Mouse (Mus musculus): ENCODE measurements at regions not wholly inside any gene's neighbourhood (a gene's known extent, or its start where the extent isn't known, plus 50 kb on each side); places are given as distances from the start of the nearest gene placed in this dataset.

DNA sequence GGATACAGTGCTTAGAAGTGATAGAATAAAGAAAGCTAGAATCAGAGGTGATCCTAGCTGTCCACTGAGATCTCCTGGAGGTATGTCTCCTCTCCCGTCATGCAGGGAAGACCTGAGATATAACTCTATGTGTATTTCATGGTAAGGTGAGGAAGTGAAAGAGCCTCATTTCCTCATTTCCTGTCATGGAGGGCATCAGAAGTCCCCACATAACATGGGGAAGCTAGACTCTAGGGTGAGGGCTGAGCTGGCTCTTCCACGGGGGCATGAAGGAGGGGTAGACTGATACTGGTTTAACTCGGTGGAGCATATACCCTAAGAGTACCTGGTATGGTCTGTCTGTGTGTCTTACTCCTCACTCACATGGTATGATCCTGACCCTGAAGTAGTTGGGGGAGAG is 156.0 kb upstream of the Foxn2 start:
- Histone ChIP-seq H3K27me3 (ENCODE audit: control insufficient read depth, insufficient read depth, low read length) (no peaks in the 10 kb centered on the region), H3K9ac (ENCODE audit: low read length) (no peak overlapping the region), H3K4me3 (ENCODE audit: low read depth, low read length) (no peak overlapping the region), H3K4me1 (replicated peaks; ENCODE audit: control insufficient read depth, insufficient read depth) (no peaks in the 10 kb centered on the region), H3K36me3 (ENCODE audit: control insufficient read depth, insufficient read depth, low read length) (no peaks in the 10 kb centered on the region), H3K27ac (replicated peaks) (no peak overlapping the region), H3K4me2 (replicated peaks; ENCODE audit: low read depth) (no peak overlapping the region), H3K9me3 (ENCODE audit: control insufficient read depth, low read length) (no peaks in the 10 kb centered on the region)
- no peak for ATAC-seq (ENCODE audit: low FRiP score, low TSS enrichment)
- TF ChIP-seq EP300 (optimal IDR thresholded peaks at IDR 0.05) (no peak), CTCF (IDR thresholded peaks at IDR 0.05; ENCODE audit: low read depth) (no peak)
- no peak for DNase-seq (ENCODE audit: low spot score)
- WGBS = 87% methylated on average over 3 of the region's 3 CpGs

DNA sequence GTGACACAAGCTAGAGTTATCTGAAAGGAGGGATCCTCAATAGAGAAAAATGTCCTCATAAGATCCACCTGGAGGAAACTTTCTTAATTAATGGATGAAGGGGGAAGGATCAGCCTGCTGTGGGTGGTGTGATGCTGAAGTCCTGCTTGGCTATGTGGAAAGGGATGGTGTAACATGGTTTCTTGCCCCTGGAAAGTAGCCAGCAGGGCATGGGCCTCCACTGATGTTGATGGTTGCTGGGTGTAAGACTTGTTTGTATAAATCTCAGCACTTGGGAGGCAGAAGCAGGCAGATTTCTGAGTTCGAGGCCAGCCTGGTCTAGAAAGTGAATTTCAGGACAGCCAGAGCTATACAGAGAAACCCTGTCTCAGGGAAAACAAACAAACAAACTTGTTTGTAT is 152.7 kb upstream of the Foxn2 start:
- Histone ChIP-seq H3K27me3 (ENCODE audit: control insufficient read depth, insufficient read depth, low read length) (no peaks in the 10 kb centered on the region), H3K27ac (replicated peaks) (no peak overlapping the region), H3K9me3 (ENCODE audit: control insufficient read depth, low read length) (no peaks in the 10 kb centered on the region), H3K9ac (ENCODE audit: low read length) (no peak overlapping the region), H3K4me2 (replicated peaks; ENCODE audit: low read depth) (no peak overlapping the region), H3K4me1 (replicated peaks; ENCODE audit: control insufficient read depth, insufficient read depth) (no peaks in the 10 kb centered on the region), H3K36me3 (ENCODE audit: control insufficient read depth, insufficient read depth, low read length) (no peaks in the 10 kb centered on the region), H3K4me3 (ENCODE audit: low read depth, low read length) (no peak overlapping the region)
- DNase-seq (ENCODE audit: low spot score) (no peak), ATAC-seq (ENCODE audit: low FRiP score, low TSS enrichment) (no peak)
- 77% methylated on average over 1 of the region's 1 CpGs for WGBS
- no peak for TF ChIP-seq EP300 (optimal IDR thresholded peaks at IDR 0.05)
- TF ChIP-seq CTCF (IDR thresholded peaks at IDR 0.05; ENCODE audit: low read depth) = no peak

GRCm38 (mm10) chr17:88297520-88297919 is 143.0 kb upstream of the Foxn2 start:
- H3K4me2 ChIP-seq (replicated peaks; ENCODE audit: low read depth) = no peak overlapping the region
- no peaks in the 10 kb centered on the region for H3K36me3 ChIP-seq (ENCODE audit: control insufficient read depth, insufficient read depth, low read length)
- H3K27me3 ChIP-seq (ENCODE audit: control insufficient read depth, insufficient read depth, low read length) = no peaks in the 10 kb centered on the region
- no peaks in the 10 kb centered on the region for H3K4me1 ChIP-seq (replicated peaks; ENCODE audit: control insufficient read depth, insufficient read depth)
- H3K4me3 ChIP-seq (ENCODE audit: low read depth, low read length) = no peak overlapping the region
- ATAC-seq (ENCODE audit: low FRiP score, low TSS enrichment) (no peak), DNase-seq (ENCODE audit: low spot score) (no peak)
- H3K9me3 ChIP-seq (ENCODE audit: control insufficient read depth, low read length) = no peaks in the 10 kb centered on the region
- no peak overlapping the region for H3K9ac ChIP-seq (ENCODE audit: low read length)
- TF ChIP-seq CTCF (IDR thresholded peaks at IDR 0.05; ENCODE audit: low read depth) (peak; percentile 26; the same call in 1 of the 2 replicates), EP300 (optimal IDR thresholded peaks at IDR 0.05) (no peak)
- H3K27ac ChIP-seq (replicated peaks) = no peak overlapping the region
- 31% methylated on average over 4 of the region's 4 CpGs for WGBS

GRCm38 (mm10) chr17:88303991-88304390 is 136.5 kb upstream of the Foxn2 start:
- TF ChIP-seq EP300 (optimal IDR thresholded peaks at IDR 0.05) = no peak
- TF ChIP-seq CTCF (IDR thresholded peaks at IDR 0.05; ENCODE audit: low read depth) = peak; percentile 72
- Histone ChIP-seq H3K27me3 (ENCODE audit: control insufficient read depth, insufficient read depth, low read length) (no peaks in the 10 kb centered on the region), H3K4me1 (replicated peaks; ENCODE audit: control insufficient read depth, insufficient read depth) (no peaks in the 10 kb centered on the region), H3K27ac (replicated peaks) (no peak overlapping the region), H3K4me2 (replicated peaks; ENCODE audit: low read depth) (no peak overlapping the region), H3K9ac (ENCODE audit: low read length) (no peak overlapping the region), H3K9me3 (ENCODE audit: control insufficient read depth, low read length) (no peaks in the 10 kb centered on the region), H3K36me3 (ENCODE audit: control insufficient read depth, insufficient read depth, low read length) (no peaks in the 10 kb centered on the region), H3K4me3 (ENCODE audit: low read depth, low read length) (no peak overlapping the region)
- WGBS = 63% methylated on average over 2 of the region's 2 CpGs
- DNase-seq (ENCODE audit: low spot score) (peak; percentile 41), ATAC-seq (ENCODE audit: low FRiP score, low TSS enrichment) (no peak)

DNA sequence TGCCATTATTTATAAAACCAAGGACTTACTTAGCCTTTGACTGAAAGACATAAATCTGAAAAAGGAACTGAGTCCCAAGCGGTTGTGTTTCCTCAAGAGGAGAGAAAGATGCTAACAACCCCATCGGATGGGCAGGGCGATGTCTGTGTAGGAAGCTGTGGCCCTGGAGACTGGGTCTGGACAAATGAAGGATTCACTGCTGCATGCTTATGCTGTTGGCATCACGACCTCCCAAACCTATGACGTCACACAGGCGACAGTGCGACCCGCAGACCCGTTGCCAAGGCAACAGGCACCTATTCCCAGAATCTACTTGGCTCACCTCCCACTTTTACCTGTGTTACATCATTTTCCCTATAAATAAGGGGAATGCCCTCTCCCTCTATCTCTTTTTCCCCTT is 135.3 kb upstream of the Foxn2 start:
- no peak for DNase-seq (ENCODE audit: low spot score)
- Histone ChIP-seq H3K27me3 (ENCODE audit: control insufficient read depth, insufficient read depth, low read length) (no peaks in the 10 kb centered on the region), H3K9ac (ENCODE audit: low read length) (no peak overlapping the region), H3K27ac (replicated peaks) (no peak overlapping the region), H3K4me2 (replicated peaks; ENCODE audit: low read depth) (no peak overlapping the region), H3K4me1 (replicated peaks; ENCODE audit: control insufficient read depth, insufficient read depth) (no peaks in the 10 kb centered on the region), H3K4me3 (ENCODE audit: low read depth, low read length) (no peak overlapping the region), H3K9me3 (ENCODE audit: control insufficient read depth, low read length) (no peaks in the 10 kb centered on the region), H3K36me3 (ENCODE audit: control insufficient read depth, insufficient read depth, low read length) (no peaks in the 10 kb centered on the region)
- TF ChIP-seq CTCF (IDR thresholded peaks at IDR 0.05; ENCODE audit: low read depth) (no peak), EP300 (optimal IDR thresholded peaks at IDR 0.05) (no peak)
- 77% methylated on average over 9 of the region's 9 CpGs for WGBS
- ATAC-seq (ENCODE audit: low FRiP score, low TSS enrichment) = no peak

DNA sequence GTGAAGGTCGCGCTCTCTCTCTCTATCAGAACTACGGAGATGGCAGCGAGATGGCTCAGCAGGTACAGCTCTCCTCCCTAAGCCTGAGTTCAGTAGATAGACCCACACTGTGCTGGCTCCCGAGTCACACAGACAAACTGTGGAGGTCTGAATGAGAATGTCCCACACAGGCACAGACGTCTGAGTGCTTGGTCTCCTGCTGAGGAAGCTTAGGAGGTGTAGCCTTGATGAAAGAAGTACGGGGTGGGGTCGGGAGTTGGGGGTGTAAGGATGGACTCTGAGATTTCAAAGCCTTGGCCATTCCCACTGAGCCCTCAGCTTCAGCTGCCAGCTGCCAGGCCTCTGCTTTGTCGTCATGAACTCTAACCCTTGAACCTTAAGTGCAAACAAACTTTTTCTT is 134.2 kb upstream of the Foxn2 start:
- Histone ChIP-seq H3K4me2 (replicated peaks; ENCODE audit: low read depth) (no peak overlapping the region), H3K4me3 (ENCODE audit: low read depth, low read length) (no peak overlapping the region), H3K4me1 (replicated peaks; ENCODE audit: control insufficient read depth, insufficient read depth) (no peaks in the 10 kb centered on the region), H3K9ac (ENCODE audit: low read length) (no peak overlapping the region), H3K27ac (replicated peaks) (no peak overlapping the region), H3K27me3 (ENCODE audit: control insufficient read depth, insufficient read depth, low read length) (no peaks in the 10 kb centered on the region), H3K36me3 (ENCODE audit: control insufficient read depth, insufficient read depth, low read length) (no peaks in the 10 kb centered on the region), H3K9me3 (ENCODE audit: control insufficient read depth, low read length) (no peaks in the 10 kb centered on the region)
- ATAC-seq (ENCODE audit: low FRiP score, low TSS enrichment) (no peak), DNase-seq (ENCODE audit: low spot score) (no peak)
- no peak for TF ChIP-seq CTCF (IDR thresholded peaks at IDR 0.05; ENCODE audit: low read depth)
- no peak for TF ChIP-seq EP300 (optimal IDR thresholded peaks at IDR 0.05)
- 78% methylated on average over 9 of the region's 9 CpGs for WGBS

All from stomach, postnatal 0 days (tissue).